Mouse (Mus musculus): ENCODE data around the gene Neurod2. TPM values are rescaled to one million over a fixed set of nuclear protein-coding genes. Genes with fewer than 3 reads are reported as not detected.

The Neurod2 gene
- total RNA-seq, 1 experiment, result not detected

- H3K36me3 ChIP-seq (ENCODE audit: control insufficient read depth, insufficient read depth, low read length, poor library complexity, severe bottlenecking), result no peaks in the 10 kb centered on the region
- TF ChIP-seq CHD2 (IDR thresholded peaks at IDR 0.05; ENCODE audit: low read depth, low read length) (no peak), HCFC1 (IDR thresholded peaks at IDR 0.05; ENCODE audit: borderline replicate concordance, insufficient read depth, low read length) (no peak), ZNF384 (IDR thresholded peaks at IDR 0.05; ENCODE audit: low read depth, low read length) (no peak), MAFK (IDR thresholded peaks at IDR 0.05; ENCODE audit: insufficient read depth, low read depth, low read length) (no peak), ZC3H11A (IDR thresholded peaks at IDR 0.05; ENCODE audit: borderline replicate concordance, low read depth, low read length) (no peak)
- no peak overlapping the region for H3K27ac ChIP-seq (ENCODE audit: insufficient read depth, low read depth, low read length, poor library complexity, severe bottlenecking)
- in situ Hi-C loops (cut with MboI; ENCODE audit: low sequenced_read_pairs in 2 of 2, unreplicated experiment in 2 of 2), result no loop called here
- no peaks in the 10 kb centered on the region for H3K4me1 ChIP-seq (ENCODE audit: control insufficient read depth in 2 of 2, insufficient read depth in 2 of 2, low read length in 2 of 2, poor library complexity in 1 of 2)
- H3K9ac ChIP-seq (ENCODE audit: insufficient read depth, low read depth, low read length, poor library complexity, severe bottlenecking), result no peak overlapping the region
- H3K4me3 ChIP-seq (ENCODE audit: insufficient read depth in 1 of 2, low read depth in 1 of 2, low read length in 2 of 2, poor library complexity in 1 of 2, severe bottlenecking in 1 of 2), result no peak overlapping the region
- H3K9me3 ChIP-seq (ENCODE audit: control insufficient read depth, insufficient read depth, low read depth, low read length), result no peaks in the 10 kb centered on the region
- no peak for DNase-seq (ENCODE audit: low read depth, low spot score)
These were observed 10.3 kb downstream of the Neurod2 start for GRCm38 (mm10) chr11:98319120-98319519.

GRCm38 (mm10) chr11:98318421-98319116 is 10.9 kb downstream of the Neurod2 start:
- Histone ChIP-seq H3K9ac (ENCODE audit: insufficient read depth, low read depth, low read length, poor library complexity, severe bottlenecking) (no peak overlapping the region), H3K9me3 (ENCODE audit: control insufficient read depth, insufficient read depth, low read depth, low read length) (no peaks in the 10 kb centered on the region), H3K4me1 (ENCODE audit: control insufficient read depth in 2 of 2, insufficient read depth in 2 of 2, low read length in 2 of 2, poor library complexity in 1 of 2) (peaks cover 0 to 2% of the 10 kb centered on the region in 2 experiments; a peak in 1 of 4 replicates), H3K36me3 (ENCODE audit: control insufficient read depth, insufficient read depth, low read length, poor library complexity, severe bottlenecking) (no peaks in the 10 kb centered on the region), H3K27ac (ENCODE audit: insufficient read depth, low read depth, low read length, poor library complexity, severe bottlenecking) (no peak overlapping the region), H3K4me3 (ENCODE audit: insufficient read depth in 1 of 2, low read depth in 1 of 2, low read length in 2 of 2, poor library complexity in 1 of 2, severe bottlenecking in 1 of 2) (no peak overlapping the region)
- in situ Hi-C loops (cut with MboI; ENCODE audit: low sequenced_read_pairs in 2 of 2, unreplicated experiment in 2 of 2), result no loop called here
- no peak for DNase-seq (ENCODE audit: low read depth, low spot score)
- TF ChIP-seq ZNF384 (IDR thresholded peaks at IDR 0.05; ENCODE audit: low read depth, low read length), result no peak
- TF ChIP-seq MAFK (IDR thresholded peaks at IDR 0.05; ENCODE audit: insufficient read depth, low read depth, low read length), result no peak
- TF ChIP-seq CHD2 (IDR thresholded peaks at IDR 0.05; ENCODE audit: low read depth, low read length), result no peak
- no peak for TF ChIP-seq ZC3H11A (IDR thresholded peaks at IDR 0.05; ENCODE audit: borderline replicate concordance, low read depth, low read length)
- no peak for TF ChIP-seq HCFC1 (IDR thresholded peaks at IDR 0.05; ENCODE audit: borderline replicate concordance, insufficient read depth, low read length)

DNA sequence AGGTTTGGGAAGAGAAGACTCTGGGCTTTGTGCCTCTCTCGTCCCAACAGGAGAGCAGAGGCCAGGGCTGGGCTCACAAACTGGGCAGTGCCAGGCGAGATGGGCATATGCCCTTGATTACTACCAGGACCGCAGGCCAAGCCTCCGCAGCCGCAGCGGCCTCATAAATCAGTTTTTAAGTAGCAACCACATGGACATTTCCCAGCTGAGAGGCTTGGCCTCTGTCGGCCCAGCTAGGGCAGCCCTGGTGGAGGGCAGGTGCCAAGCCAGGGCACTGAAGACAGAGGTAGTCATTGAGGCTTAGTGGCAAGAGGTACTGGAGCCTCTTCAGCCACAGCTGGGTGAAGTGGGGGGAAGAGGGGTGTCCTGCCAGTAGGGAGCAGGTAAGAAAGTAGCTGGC is 12.0 kb downstream of the Neurod2 start:
- in situ Hi-C loops (cut with MboI; ENCODE audit: low sequenced_read_pairs in 2 of 2, unreplicated experiment in 2 of 2), result no loop called here
- no peak for DNase-seq (ENCODE audit: low read depth, low spot score)
- Histone ChIP-seq H3K27ac (ENCODE audit: insufficient read depth, low read depth, low read length, poor library complexity, severe bottlenecking) (no peak overlapping the region), H3K9me3 (ENCODE audit: control insufficient read depth, insufficient read depth, low read depth, low read length) (no peaks in the 10 kb centered on the region), H3K4me3 (ENCODE audit: insufficient read depth in 1 of 2, low read depth in 1 of 2, low read length in 2 of 2, poor library complexity in 1 of 2, severe bottlenecking in 1 of 2) (no peak overlapping the region), H3K9ac (ENCODE audit: insufficient read depth, low read depth, low read length, poor library complexity, severe bottlenecking) (no peak overlapping the region), H3K4me1 (ENCODE audit: control insufficient read depth in 2 of 2, insufficient read depth in 2 of 2, low read length in 2 of 2, poor library complexity in 1 of 2) (peaks cover 0 to 2% of the 10 kb centered on the region in 2 experiments; a peak in 1 of 4 replicates), H3K36me3 (ENCODE audit: control insufficient read depth, insufficient read depth, low read length, poor library complexity, severe bottlenecking) (no peaks in the 10 kb centered on the region)
- no peak for TF ChIP-seq HCFC1 (IDR thresholded peaks at IDR 0.05; ENCODE audit: borderline replicate concordance, insufficient read depth, low read length)
- no peak for TF ChIP-seq MAFK (IDR thresholded peaks at IDR 0.05; ENCODE audit: insufficient read depth, low read depth, low read length)
- no peak for TF ChIP-seq ZNF384 (IDR thresholded peaks at IDR 0.05; ENCODE audit: low read depth, low read length)
- no peak for TF ChIP-seq ZC3H11A (IDR thresholded peaks at IDR 0.05; ENCODE audit: borderline replicate concordance, low read depth, low read length)
- no peak for TF ChIP-seq CHD2 (IDR thresholded peaks at IDR 0.05; ENCODE audit: low read depth, low read length)

- Histone ChIP-seq H3K36me3 (ENCODE audit: control insufficient read depth, insufficient read depth, low read length, poor library complexity, severe bottlenecking) (no peaks in the 10 kb centered on the region), H3K4me1 (ENCODE audit: control insufficient read depth in 2 of 2, insufficient read depth in 2 of 2, low read length in 2 of 2, poor library complexity in 1 of 2) (peaks cover 0 to 2% of the 10 kb centered on the region in 2 experiments; a peak in 1 of 4 replicates), H3K27ac (ENCODE audit: insufficient read depth, low read depth, low read length, poor library complexity, severe bottlenecking) (no peak overlapping the region), H3K4me3 (ENCODE audit: insufficient read depth in 1 of 2, low read depth in 1 of 2, low read length in 2 of 2, poor library complexity in 1 of 2, severe bottlenecking in 1 of 2) (peak overlapping the region; percentile 34 to 49; a peak in 2 of 4 replicates), H3K9me3 (ENCODE audit: control insufficient read depth, insufficient read depth, low read depth, low read length) (no peaks in the 10 kb centered on the region), H3K9ac (ENCODE audit: insufficient read depth, low read depth, low read length, poor library complexity, severe bottlenecking) (no peak overlapping the region)
- TF ChIP-seq CHD2 (IDR thresholded peaks at IDR 0.05; ENCODE audit: low read depth, low read length) (no peak), ZNF384 (IDR thresholded peaks at IDR 0.05; ENCODE audit: low read depth, low read length) (no peak), ZC3H11A (IDR thresholded peaks at IDR 0.05; ENCODE audit: borderline replicate concordance, low read depth, low read length) (no peak), HCFC1 (IDR thresholded peaks at IDR 0.05; ENCODE audit: borderline replicate concordance, insufficient read depth, low read length) (no peak), MAFK (IDR thresholded peaks at IDR 0.05; ENCODE audit: insufficient read depth, low read depth, low read length) (no peak)
- no peak for DNase-seq (ENCODE audit: low read depth, low spot score)
- in situ Hi-C loops (cut with MboI; ENCODE audit: low sequenced_read_pairs in 2 of 2, unreplicated experiment in 2 of 2), result no loop called here
These were observed 15.6 kb downstream of the Neurod2 start for GRCm38 (mm10) chr11:98313790-98314323.
